Mouse (Mus musculus) mesoderm, embryonic 11.5 days (tissue): ENCODE results near the gene Palld.

Experiments
- DNase-seq: peaks from one replicate; pipeline ENCODE4 v3.0.0-alpha.2; 2012; ENCODE audit warnings: low read depth, low spot score

Gene Palld

DNA sequence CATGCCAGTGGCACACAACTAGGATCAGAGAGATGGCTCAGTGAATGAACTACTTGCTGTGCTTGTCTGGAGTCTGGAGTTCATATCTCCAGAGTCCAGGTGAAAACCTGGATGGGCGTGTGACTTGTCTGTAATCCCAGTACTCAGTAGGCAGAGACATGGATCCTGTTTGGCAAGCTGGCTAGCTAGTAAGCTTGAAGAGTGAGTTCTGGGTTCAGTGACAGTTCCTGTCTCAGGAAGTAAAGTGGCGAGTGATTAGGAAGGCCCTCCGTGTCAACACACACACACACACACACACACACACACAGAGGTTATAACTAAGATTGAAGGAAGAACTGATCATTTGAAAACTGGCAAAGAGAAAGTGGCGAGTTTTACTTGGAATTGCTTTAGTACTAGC, 264.8 kb downstream of the Palld start:
- no peak for DNase-seq

DNA sequence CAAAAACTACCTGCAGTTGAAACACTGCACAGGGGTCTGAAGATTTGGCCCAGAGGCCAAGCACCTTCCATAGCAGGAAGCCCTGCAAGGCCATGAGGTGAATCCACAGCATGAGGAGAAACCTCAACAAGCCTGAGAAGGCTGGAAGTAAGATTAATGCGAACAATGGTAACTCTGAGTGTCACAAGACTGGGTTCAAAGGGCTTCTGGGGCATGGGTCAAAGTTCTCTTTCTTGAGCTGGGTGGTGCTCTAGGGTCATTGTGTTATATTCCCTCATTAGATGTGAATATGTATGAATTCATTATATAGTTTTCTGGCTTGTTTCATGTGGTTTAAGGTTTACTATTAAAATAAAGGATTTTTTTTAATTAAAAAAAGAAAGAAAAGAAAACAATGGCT, 267.7 kb downstream of the Palld start:
- no peak for DNase-seq

DNA sequence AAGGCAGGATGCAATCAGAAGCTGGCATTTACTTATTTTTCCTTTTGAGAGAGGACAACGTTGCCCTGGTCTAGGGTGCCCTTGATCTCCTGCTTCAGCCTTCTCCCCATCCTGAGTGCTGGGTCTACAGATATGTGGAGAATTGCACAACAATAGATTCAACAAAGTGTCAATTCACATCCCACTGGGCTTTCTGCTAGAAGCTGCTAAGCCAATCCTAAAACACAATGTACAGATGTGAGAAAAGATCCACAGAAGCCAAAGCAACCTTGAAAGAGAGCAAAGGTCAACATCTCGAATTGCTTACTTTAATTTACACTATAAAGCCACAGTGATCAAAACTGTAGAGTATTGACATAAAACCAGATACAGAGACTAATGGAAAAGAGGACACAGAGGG, 270.2 kb downstream of the Palld start:
- no peak for DNase-seq

DNA sequence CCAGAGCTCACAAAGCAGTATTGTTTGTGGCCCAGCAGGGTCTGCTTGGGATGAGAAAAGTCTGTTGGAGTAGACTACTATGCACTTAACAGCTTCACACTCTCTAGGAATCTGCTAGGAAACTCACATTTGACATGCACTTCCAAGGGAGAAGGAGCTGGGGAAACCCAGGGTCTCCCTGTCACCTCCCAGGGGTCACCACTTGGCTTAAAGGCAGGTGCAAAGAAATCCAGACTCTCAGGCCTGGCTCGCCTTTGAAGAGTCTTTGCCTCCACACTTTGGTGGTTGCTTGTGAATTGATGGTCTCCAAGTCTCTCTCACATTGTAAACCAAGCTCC, 272.9 kb downstream of the Palld start:
- DNase-seq: no peak

DNA sequence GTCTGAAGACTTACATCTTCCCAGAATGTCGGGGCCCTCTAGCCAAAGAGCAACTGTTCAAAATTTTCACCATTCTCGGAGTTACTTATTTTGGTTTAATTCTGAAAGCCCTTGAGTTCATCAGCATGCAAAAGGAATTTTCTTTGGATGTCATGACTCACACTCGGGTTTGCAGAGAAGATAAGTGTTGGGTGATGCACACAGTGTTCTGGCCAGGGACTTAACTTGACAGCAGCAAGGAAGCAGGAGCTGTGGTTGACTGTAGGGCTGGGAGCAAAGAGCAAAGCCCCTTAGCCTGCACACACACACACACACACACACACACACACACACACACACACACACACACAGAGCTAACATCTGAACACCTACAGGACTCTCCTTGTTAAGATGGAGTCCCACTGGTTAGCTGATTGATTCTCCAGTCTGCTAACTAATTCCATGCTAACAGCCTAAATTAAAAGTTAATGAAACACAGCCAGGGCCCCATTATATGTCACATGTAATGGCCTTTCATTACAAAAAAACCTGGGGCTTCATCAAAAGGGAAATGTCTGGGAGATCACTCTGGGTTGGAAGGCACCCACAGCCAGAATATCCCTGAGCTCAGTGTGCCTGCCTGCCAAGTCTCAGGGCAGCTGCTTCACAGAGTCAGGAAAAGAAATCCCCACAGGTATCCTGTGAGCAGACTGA, 273.4 kb downstream of the Palld start:
- no peak for DNase-seq

DNA sequence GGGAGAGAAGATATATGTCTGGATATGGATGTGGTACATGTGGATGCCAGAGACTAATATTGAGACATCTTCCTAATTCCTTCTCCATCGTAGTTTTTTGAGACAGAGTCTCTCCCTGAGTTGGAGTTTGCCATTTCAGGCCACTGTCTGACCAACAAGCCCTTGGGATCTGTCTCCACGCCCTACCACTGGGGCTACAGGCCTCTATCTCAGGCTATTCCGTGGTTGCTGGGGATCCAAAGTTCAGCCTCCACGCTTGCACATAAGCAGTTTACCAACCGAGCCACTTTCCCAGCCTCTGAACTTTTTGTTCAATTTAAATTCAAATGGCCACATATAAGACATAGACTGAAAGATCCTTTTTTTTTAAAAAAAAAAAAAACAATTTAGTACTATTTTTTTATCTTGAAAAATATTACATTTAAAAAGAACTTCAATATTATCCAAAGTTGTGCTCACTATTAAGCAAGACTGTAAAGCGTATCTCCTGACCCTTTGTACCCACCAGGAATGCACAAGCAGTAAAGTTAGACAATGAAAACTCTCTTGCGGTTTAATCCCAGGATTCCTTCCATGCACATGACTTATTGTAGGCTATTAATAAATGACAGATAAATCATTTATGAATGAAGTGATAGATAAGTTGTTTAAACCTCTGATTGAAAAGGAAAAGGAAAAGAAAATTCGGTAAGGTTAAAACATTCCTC, 276.1 kb downstream of the Palld start:
- DNase-seq: no peak

DNA sequence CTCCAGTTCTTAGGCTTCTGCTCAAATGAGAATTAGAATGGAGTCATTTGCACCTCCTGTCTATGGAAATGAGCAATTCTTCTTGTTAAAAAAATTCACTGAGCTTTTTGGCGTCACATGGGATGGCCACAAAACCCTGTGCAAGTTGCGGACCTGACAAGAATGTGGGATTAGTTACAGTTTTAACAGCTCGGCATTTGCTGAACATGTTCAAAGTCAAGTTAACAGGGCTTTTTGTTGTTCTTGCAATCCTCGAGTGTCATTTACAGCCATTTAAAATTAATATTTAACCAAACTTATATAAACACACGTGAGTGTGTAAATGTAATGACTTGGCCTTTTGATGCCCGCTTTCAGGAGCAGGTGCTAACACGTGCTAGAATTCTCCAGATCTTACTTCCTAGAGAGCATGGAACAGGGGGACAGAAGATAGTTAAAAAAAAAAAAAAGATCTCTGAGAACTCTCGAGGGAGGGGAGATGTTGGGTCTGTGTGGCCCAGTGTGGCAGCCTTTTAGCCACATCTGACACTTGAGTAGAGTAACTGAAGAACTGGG, 276.8 kb downstream of the Palld start:
- DNase-seq: no peak

DNA sequence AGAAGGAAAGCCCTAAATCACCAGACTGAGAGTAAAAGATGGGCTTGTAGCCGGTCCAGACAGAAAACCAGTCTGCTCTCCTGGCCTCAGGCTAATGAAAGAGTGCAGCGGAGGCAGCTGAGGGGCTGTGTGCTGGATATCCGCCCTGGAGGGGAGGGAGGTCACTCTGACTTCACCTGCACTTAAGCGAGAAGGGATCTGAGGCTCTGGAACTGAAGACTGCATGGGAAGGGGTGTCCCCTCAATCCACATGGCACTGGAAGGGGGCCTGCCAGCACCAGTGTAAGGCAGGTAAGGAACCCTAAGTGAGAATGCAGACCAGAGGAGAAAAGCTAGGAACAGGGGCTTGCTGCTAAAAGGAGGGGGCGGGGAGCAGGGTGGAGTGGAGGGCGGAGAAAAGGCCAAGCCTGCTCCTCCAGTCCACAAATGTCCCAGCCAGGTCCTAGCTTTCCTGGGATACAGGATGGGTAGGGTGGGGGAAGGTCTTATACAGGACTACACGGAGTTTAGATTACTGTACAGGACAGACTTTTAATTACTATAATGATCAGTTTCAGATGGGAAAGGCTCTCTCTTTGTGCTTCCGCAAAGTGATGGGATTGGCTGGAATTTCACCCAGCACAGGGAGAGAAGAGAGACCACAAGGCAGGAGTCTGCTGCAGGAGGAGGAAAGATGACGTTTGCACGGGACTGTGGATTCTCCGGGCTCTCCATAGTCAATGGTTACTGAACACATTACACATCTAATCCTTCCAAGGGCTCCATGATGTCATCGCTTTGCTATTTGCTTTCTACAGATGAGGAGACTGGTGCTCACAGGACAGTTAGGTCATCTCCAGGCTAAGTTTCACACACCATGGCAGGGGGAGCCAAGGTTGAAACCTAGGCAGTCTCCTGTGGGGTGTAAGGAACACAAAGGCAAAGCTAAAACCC, 278.7 kb downstream of the Palld start:
- peak; percentile 58 for DNase-seq

DNA sequence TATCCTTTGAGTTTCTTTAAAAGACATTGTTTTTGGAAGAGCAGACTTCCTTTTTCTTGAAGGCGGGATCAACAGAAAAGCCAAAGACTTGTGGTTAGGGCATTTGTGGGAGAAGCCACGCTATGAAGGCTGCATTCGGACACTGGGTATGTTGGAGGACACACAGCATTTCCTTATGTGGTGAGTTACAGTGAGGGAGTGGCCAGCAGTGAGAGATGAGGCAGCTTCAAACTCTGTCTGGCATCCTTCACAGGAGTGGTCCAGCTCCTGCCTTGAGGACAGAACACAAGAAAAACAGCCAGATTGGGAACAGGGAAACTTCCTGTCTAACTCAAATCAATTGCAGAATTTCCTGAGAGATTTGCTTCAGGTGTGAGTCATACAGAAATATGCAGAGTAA, 281.2 kb downstream of the Palld start:
- DNase-seq: no peak

DNA sequence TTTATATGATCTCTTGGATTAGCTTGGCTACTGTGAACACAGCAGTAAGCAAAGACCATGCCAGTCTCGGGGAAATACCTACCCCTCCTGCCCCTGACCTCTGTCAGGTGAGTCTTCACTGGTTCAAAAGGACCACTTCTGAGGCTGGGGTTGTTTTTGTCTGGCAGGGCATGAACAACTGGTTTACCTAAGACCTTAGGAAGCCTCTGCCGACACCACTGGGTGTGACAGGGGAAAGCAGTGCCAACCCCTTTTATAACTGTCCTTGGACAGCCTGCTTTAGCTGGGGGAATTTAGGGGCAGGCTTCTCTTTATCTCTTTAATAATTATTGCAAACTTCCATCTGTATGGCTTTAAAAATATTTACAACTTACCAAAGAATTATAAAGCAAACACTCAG, 284.8 kb downstream of the Palld start:
- DNase-seq: no peak

DNA sequence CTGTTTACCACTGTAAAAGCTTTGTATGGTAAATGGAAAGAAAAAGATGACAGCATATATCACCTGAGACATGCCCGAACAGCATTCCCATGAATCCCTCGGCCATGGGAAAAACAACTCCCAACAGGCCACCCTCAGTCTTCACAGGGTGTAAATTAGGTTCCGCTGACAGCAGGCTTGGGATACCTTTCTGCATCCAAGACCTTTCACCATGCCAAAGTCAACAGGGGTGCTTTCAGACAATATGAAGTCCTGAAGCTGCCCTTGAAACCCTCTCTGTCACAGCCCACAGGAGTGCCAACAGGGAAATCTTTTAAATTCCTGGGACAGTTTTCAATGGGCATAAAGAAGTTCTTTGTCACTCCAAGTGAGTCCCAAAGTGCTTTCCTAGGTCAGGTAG, 285.4 kb downstream of the Palld start:
- DNase-seq: no peak

DNA sequence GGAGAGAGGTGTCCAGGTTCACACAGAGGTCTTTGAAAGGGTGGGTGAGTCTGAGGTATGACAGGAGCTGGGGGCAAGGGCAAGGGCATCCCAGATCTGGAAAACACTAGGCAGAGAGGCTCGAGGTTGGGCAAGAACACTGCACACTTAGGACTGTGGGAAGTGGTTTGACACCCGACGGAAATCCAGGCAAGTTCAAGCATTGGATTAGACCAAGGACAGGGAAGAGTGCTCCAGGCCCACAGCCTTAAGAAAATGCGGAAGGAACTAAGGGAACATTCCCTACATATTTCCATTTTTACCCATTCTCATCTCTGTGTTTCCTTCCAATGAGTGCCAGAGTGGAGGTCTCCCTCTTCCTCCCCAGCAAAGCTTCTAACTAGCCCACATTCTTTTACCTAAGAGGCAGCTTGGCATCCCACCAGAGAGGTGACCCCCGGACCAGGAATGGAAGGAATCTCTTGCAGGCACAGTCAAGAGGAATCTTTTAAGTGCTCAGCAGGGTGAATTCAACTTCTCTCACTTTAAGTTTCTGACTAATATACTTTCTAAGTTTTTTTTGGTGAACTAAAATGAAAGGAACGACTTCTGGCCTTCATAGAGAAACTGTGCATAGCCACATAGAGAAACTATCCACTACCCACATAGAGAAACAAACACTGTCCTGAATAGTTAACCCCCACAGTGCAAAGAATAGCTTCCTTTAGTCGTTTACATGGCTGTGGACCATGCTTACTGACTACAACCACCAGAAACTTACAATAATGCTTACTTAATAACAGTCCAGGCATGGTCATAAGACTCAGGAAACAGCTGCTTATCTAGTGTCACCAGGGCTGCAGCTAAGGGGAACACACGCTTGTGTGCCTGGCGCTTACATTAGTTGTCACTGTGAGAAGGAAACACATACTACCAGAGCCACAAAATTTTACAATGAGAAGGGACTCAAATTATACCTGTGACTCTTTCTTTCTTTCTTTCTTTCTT, 286.5 kb downstream of the Palld start:
- DNase-seq: no peak

DNA sequence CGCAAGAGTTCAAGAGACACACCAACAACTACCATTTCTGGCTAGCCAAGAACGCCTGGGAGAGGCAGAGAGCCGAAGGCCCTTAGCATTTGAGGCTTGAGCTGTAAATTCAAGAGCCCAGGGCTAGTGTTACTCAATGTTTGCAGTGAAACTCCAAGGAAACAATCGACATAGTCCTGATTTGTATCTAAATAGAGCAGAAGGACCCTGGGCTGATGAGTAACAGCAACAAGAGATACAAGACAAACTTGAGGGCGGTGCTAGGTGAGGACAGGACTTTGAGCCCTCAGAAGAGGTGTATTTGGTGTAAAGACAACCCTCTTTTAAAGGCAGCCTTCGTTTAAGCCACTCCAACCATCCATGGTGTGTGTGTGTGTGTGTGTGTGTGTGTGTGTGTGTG, 290.7 kb downstream of the Palld start:
- no peak for DNase-seq

DNA sequence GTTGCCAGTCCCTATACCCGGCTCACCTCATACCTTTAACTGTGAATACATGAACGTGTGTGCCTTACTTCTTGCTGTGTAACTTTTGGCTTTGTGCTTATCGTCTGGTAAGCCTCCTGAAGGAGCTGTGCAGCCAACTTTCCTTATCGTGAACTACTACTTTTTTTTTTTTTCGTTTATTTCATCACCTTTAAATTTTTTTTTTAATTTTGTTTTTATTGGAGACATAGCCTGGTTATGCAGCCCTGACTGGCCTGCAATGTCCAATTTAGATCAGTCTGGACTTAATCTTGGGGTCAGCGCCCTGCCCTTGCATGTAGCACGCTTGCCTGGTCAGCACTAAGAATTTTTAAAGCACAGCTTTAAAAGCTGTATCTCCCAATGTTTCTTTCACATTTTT, 291.4 kb downstream of the Palld start:
- DNase-seq: no peak

DNA sequence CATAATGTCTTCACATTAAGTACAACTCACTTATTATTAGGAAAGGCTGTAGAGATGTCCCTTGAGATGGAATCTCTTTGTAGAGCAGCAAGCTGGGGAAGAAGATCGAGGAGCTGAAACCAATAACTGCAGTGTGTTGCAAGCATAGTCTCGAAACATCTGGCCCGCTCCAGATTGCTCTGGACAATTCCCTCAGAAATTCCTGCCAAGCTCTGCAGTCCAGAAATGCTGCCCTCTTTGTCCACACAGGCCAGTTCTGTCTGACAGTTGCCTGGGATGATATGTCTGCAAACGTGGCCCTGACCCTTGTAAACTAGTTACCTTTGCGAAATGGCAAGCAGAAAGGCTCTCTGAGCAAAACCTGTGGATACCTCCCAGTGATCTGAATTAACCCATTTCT, 291.9 kb downstream of the Palld start:
- no peak for DNase-seq

DNA sequence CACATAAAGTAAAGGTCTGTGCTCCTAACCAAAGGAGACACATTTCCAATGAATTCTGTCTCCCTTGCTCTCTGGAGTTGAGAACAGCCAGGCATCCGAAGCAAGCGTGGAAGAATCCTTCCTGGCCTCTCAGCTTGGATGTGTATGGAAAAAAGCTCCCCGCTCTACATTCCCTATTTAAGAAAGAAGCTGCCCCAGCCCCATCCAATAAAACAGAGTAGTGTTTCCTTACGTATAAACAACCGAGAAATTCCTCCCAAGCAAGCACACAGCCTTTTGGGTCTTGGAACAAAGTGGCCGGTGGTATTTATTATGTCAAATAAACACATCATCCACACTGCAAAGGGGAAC, 295.1 kb downstream of the Palld start:
- no peak for DNase-seq

DNA sequence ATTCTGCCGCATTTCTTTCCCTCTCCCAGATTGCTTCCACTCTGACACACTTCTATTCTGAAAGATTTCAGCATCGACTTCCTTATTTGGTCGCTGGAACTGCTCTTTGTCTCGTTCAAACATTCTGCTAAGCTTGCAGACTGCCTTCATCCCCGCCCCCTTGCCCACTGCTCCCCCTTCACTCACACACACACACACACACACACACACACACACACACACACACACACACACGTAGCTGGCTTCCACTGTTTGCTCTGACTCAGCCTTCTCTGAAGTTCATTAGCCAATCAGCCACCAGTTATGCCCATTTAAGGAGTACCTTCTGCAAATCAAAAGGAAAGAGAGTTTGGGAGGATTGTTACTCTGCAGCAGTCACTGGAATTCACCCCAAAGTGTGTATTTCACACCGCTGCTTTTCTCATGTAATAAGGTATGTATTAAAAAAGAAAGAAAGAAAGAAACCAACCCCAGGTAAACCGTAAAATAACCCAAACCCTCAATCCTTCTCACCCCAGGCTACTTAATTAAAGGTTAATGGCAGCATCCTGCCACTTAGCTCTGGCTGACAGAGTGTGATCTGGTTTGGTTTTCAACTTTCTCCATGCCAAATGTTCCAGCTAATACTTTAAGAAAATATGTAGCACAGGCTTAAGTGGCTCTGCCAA, 295.6 kb downstream of the Palld start:
- DNase-seq: peak; percentile 68

DNA sequence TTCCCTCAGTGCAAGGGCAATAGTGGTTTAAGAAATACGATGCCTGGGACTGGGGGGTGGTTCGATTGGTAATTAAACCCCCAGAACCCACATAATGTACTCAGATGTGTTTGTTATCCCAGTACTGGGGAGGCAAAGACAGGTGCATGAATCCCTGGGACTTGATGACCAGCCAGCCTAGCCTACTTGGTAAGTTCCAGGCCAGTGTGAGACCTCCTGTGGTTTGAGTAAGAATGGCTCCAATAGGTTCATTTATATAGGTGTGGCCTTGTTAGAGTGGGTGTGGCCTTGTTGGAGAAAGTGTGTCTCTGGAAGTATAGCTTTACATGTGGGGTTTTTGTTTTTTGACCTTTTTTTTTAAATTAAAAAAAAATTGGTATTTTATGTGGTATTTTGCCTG, 297.6 kb downstream of the Palld start:
- no peak for DNase-seq

DNA sequence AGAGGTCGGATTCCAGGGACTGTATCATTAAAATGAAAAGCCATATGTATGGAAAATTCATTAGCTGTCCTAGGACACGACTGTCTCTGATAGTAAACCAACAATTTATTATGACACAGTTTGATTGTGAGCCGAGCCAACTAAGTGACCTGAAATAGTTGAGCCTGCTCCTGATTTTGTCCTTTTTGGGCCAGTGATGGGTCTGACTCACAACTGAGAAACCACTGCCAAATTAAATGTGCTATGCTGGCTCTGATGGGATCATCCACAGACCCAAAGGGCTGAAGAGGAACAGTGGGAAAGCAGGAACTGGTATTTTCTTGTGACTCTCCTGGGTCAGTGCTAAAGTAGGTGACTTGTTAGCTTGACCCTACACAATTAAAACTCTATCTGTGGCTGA, 305.6 kb downstream of the Palld start:
- DNase-seq: no peak

DNA sequence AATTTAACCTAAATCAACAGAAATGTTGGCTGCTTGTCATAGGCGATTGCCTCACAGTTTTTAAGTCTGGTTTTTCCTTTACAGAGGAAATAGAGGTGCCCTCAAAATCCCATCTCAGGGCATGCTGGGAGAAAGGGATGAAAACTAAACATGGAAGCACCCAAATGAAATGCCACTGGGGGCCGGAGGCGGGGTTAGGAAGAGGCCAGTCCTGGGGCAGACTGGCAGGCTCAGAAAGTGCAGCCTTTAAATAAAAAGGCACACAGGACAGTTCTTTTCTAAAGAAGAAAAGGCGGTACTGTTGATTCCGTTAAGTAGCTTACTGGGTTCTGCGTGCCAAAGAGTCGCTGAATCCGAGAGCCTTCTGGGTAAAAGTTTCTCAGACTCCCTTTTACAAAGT, 311.0 kb downstream of the Palld start:
- DNase-seq: peak; percentile 44
